Mouse (Mus musculus): ENCODE measurements around the gene Skint7. TPM values are rescaled to one million over a fixed set of nuclear protein-coding genes. Genes with fewer than 3 reads are reported as not detected.
"Not testable (repeated sequence)": the region's sequence is repeated elsewhere in the genome, so short reads cannot be mapped to it uniquely, and the experiment has no call there.

The Skint7 gene
- polyA plus RNA-seq (2012; ENCODE audit: insufficient read depth, insufficient read length, low replicate concordance, missing spikeins): not detected in 2 replicates

- no peak within 1 kb of the TSS for H3K4me3 ChIP-seq (ENCODE audit: insufficient read depth, low read depth, low read length)
- H3K27ac ChIP-seq (ENCODE audit: insufficient read depth, low read depth, low read length): no peak within 1 kb of the TSS
- WGBS: 94% methylated on average over 1 of the region's 1 CpGs
- H3K4me1 ChIP-seq (ENCODE audit: control insufficient read depth, insufficient read depth, low read length): no peaks in the 10 kb centered on the region
- TF ChIP-seq CTCF (IDR thresholded peaks at IDR 0.05; ENCODE audit: insufficient read depth, low read depth, low read length) (no peak), POLR2A (IDR thresholded peaks at IDR 0.05; ENCODE audit: insufficient read depth, low read depth, low read length) (no peak)
Measured at GRCm38 (mm10) chr4:111972623-111973022, at the start of gene Skint7. Skint7 (plus strand) TSS chr4:111972923.

GRCm38 (mm10) chr4:111961309-111961708, 11.4 kb upstream of the Skint7 start:
- Histone ChIP-seq H3K27ac (ENCODE audit: insufficient read depth, low read depth, low read length) (no peak overlapping the region), H3K4me3 (ENCODE audit: insufficient read depth, low read depth, low read length) (no peak overlapping the region), H3K4me1 (ENCODE audit: control insufficient read depth, insufficient read depth, low read length) (no peaks in the 10 kb centered on the region)
- WGBS: 17% methylated on average over 1 of the region's 1 CpGs
- no peak for TF ChIP-seq POLR2A (IDR thresholded peaks at IDR 0.05; ENCODE audit: insufficient read depth, low read depth, low read length)
- no peak for TF ChIP-seq CTCF (IDR thresholded peaks at IDR 0.05; ENCODE audit: insufficient read depth, low read depth, low read length)

GRCm38 (mm10) chr4:111963241-111963640, 9.5 kb upstream of the Skint7 start:
- not testable (repeated sequence) for H3K4me3 ChIP-seq (ENCODE audit: insufficient read depth, low read depth, low read length); H3K4me1 ChIP-seq (ENCODE audit: control insufficient read depth, insufficient read depth, low read length); H3K27ac ChIP-seq (ENCODE audit: insufficient read depth, low read depth, low read length)
- WGBS: 70% methylated on average over 1 of the region's 1 CpGs

- TF ChIP-seq POLR2A (IDR thresholded peaks at IDR 0.05; ENCODE audit: insufficient read depth, low read depth, low read length): no peak
- TF ChIP-seq CTCF (IDR thresholded peaks at IDR 0.05; ENCODE audit: insufficient read depth, low read depth, low read length): no peak
- WGBS: 76% methylated on average over 3 of the region's 3 CpGs
- no peaks in the 10 kb centered on the region for H3K4me1 ChIP-seq (ENCODE audit: control insufficient read depth, insufficient read depth, low read length)
- H3K27ac ChIP-seq (ENCODE audit: insufficient read depth, low read depth, low read length): no peak overlapping the region
- H3K4me3 ChIP-seq (ENCODE audit: insufficient read depth, low read depth, low read length): no peak overlapping the region
Measured at GRCm38 (mm10) chr4:111963669-111964068, 9.1 kb upstream of the Skint7 start.

GRCm38 (mm10) chr4:112005969-112006368, 33.2 kb downstream of the Skint7 start, which contains the start of gene Skint1:
Skint1 (plus strand) TSS chr4:112006269.
- no peak within 1 kb of the TSS for H3K4me3 ChIP-seq (ENCODE audit: insufficient read depth, low read depth, low read length)

More at GRCm38 (mm10) chr4:112005969-112006368, 33.2 kb downstream of the Skint7 start, which contains the start of gene Skint1:
- TF ChIP-seq CTCF (IDR thresholded peaks at IDR 0.05; ENCODE audit: insufficient read depth, low read depth, low read length) (no peak), POLR2A (IDR thresholded peaks at IDR 0.05; ENCODE audit: insufficient read depth, low read depth, low read length) (no peak)
- Histone ChIP-seq H3K27ac (ENCODE audit: insufficient read depth, low read depth, low read length) (no peak within 1 kb of the TSS), H3K4me1 (ENCODE audit: control insufficient read depth, insufficient read depth, low read length) (no peaks in the 10 kb centered on the region)

Other genes with a start within 250 kb of the Skint7 start
- gene Slc5a9, start 70.0 kb upstream of the Skint7 start, polyA plus RNA-seq (2012; ENCODE audit: insufficient read depth, insufficient read length, low replicate concordance, missing spikeins): not detected in 2 replicates
- gene Skint8, start 53.5 kb upstream of the Skint7 start, polyA plus RNA-seq (2012; ENCODE audit: insufficient read depth, insufficient read length, low replicate concordance, missing spikeins): not detected in 2 replicates
- not detected in 2 replicates for gene Skint1, start 33.3 kb downstream of the Skint7 start, polyA plus RNA-seq (2012; ENCODE audit: insufficient read depth, insufficient read length, low replicate concordance, missing spikeins)
- not detected in 2 replicates for gene Skint4, start 99.1 kb downstream of the Skint7 start, polyA plus RNA-seq (2012; ENCODE audit: insufficient read depth, insufficient read length, low replicate concordance, missing spikeins)